Mouse (Mus musculus): ENCODE data around the gene Dcx. TPM values are rescaled to one million over a fixed set of nuclear protein-coding genes. Genes with fewer than 3 reads are reported as not detected.

Dcx gene
- polyA plus RNA-seq, 1 experiment from 2014 or later: 0.14 TPM

- H3K4me2 ChIP-seq: no peak overlapping the region
- H3K9me3 ChIP-seq (replicated peaks): no peaks in the 10 kb centered on the region
- no peaks in the 10 kb centered on the region for H3K4me1 ChIP-seq (replicated peaks)
- no peak for ATAC-seq (replicated peaks; ENCODE audit: insufficient number of reproducible peaks, insufficient read depth, low FRiP score, low read depth)
- H3K27ac ChIP-seq: no peak overlapping the region
- no peaks in the 10 kb centered on the region for H3K36me3 ChIP-seq
- WGBS: 91% methylated on average over 2 of the region's 2 CpGs
- H3K27me3 ChIP-seq: no peaks in the 10 kb centered on the region
- no peak overlapping the region for H3K4me3 ChIP-seq
- no peak overlapping the region for H3K9ac ChIP-seq
Measured at GRCm38 (mm10) chrX:143818961-143819360, 114.2 kb downstream of the Dcx start.

GRCm38 (mm10) chrX:143815948-143816347, 117.2 kb downstream of the Dcx start:
- Histone ChIP-seq H3K36me3 (no peaks in the 10 kb centered on the region), H3K4me1 (replicated peaks) (no peaks in the 10 kb centered on the region), H3K9me3 (replicated peaks) (no peaks in the 10 kb centered on the region), H3K27ac (no peak overlapping the region), H3K4me2 (no peak overlapping the region), H3K9ac (no peak overlapping the region), H3K27me3 (no peaks in the 10 kb centered on the region), H3K4me3 (no peak overlapping the region)
- 83% methylated on average over 1 of the region's 1 CpGs for WGBS
- no peak for ATAC-seq (replicated peaks; ENCODE audit: insufficient number of reproducible peaks, insufficient read depth, low FRiP score, low read depth)

Small RNAs within 50 kb of the gene (microRNA-seq; reads per million reads assigned to microRNA genes)
- gene Gm47298: 0.63 reads per million

Other genes with a start within 250 kb of the Dcx start
- gene Capn6, start 105.9 kb downstream of the Dcx start, polyA plus RNA-seq (2015; fragmentation: Nextera tagmentation; extraction: Ambion mirVana): 88.8 and 108 TPM in 2 replicates
- 0.93 and 1.1 TPM in 2 replicates for gene A730046J19Rik, start 220.4 kb upstream of the Dcx start, polyA plus RNA-seq (2015; fragmentation: Nextera tagmentation; extraction: Ambion mirVana)